Mouse (Mus musculus) heart, embryonic 15.5 days (tissue): ENCODE measurements around the gene Slc10a7. TPM values are rescaled to one million over a fixed set of nuclear protein-coding genes. Genes with fewer than 3 reads are reported as not detected.

ENCODE experiments used
- ATAC-seq: fragments of 200-750 bp; cut with Nextera tagmentation; replicated peaks from 2 replicates; pipeline ENCODE4 v1.8.0; 2017; ENCODE audit warnings: low read depth, moderate TSS enrichment; ENCODE audit not compliant: insufficient number of reproducible peaks, insufficient read depth, low FRiP score
- H3K27ac ChIP-seq: fragments of 300-500 bp; sonication (generic); 2 replicates; pipeline ENCODE4 v1.5.1; 2015; ENCODE audit warnings: mild to moderate bottlenecking, inconsistent platforms
- H3K27me3 ChIP-seq: fragments of 300-500 bp; sonication (generic); 2 replicates; pipeline ENCODE4 v1.6.1; 2015; ENCODE audit warnings: inconsistent platforms
- H3K36me3 ChIP-seq: fragments of 300-500 bp; sonication (generic); 2 replicates; pipeline ENCODE4 v1.6.1; 2015; ENCODE audit warnings: mild to moderate bottlenecking, inconsistent platforms
- H3K4me1 ChIP-seq: fragments of 300-500 bp; sonication (generic); replicated peaks from 2 replicates; pipeline ENCODE4 v1.6.1; 2015; ENCODE audit warnings: inconsistent platforms
- H3K4me2 ChIP-seq: fragments of 300-500 bp; sonication (generic); 2 replicates; pipeline ENCODE4 v1.6.1; 2015; ENCODE audit warnings: inconsistent platforms, mild to moderate bottlenecking, moderate library complexity
- H3K4me3 ChIP-seq: fragments of 300-500 bp; sonication (generic); 2 replicates; pipeline ENCODE4 v1.5.1; 2015; ENCODE audit warnings: mild to moderate bottlenecking, inconsistent platforms
- H3K9ac ChIP-seq: fragments of 300-500 bp; sonication (generic); 2 replicates; pipeline ENCODE4 v1.6.1; 2015; ENCODE audit warnings: mild to moderate bottlenecking, inconsistent platforms
- H3K9me3 ChIP-seq: fragments of 300-500 bp; sonication (generic); replicated peaks from 2 replicates; pipeline ENCODE4 v1.6.1; 2016; ENCODE audit warnings: inconsistent platforms
- WGBS: fragments of 180-500 bp; shearing (Covaris S2); methylation state at CpG from one replicate; pipeline ENCODE4 v1.1.7; 2015; ENCODE audit warnings: mixed read lengths; 5-methylcytosine and 5-hydroxymethylcytosine counted together
- polyA plus RNA-seq: library from polyadenylated mRNA; unstranded; fragments of >200 nt; fragmentation: Nextera tagmentation; extraction: Ambion mirVana; gene quantifications from 2 replicates; pipeline ENCODE4 v1.2.1, GENCODE M21; 2015

The Slc10a7 gene
- polyA plus RNA-seq, 1 experiment from 2014 or later: 10.5 TPM

- H3K4me1 ChIP-seq: peaks cover 24% of the 10 kb centered on the region
- no peaks in the 10 kb centered on the region for H3K36me3 ChIP-seq
- no peaks in the 10 kb centered on the region for H3K9me3 ChIP-seq
- WGBS: 52% methylated on average over 5 of the region's 5 CpGs
- H3K4me2 ChIP-seq: no peak overlapping the region
- no peaks in the 10 kb centered on the region for H3K27me3 ChIP-seq
- no peak overlapping the region for H3K27ac ChIP-seq
- H3K9ac ChIP-seq: no peak overlapping the region
- H3K4me3 ChIP-seq: no peak overlapping the region
- no peak for ATAC-seq
Measured at GRCm38 (mm10) chr8:78626632-78627031, 117.5 kb downstream of the Slc10a7 start.

GRCm38 (mm10) chr8:78627793-78628192, 118.6 kb downstream of the Slc10a7 start:
- Histone ChIP-seq H3K4me1 (peaks cover 25% of the 10 kb centered on the region), H3K36me3 (no peaks in the 10 kb centered on the region), H3K9me3 (no peaks in the 10 kb centered on the region), H3K4me2 (no peak overlapping the region), H3K27me3 (no peaks in the 10 kb centered on the region), H3K9ac (no peak overlapping the region), H3K27ac (no peak overlapping the region), H3K4me3 (no peak overlapping the region)
- WGBS: 85% methylated on average over 9 of the region's 9 CpGs
- no peak for ATAC-seq

GRCm38 (mm10) chr8:78630414-78631164, 121.4 kb downstream of the Slc10a7 start:
- Histone ChIP-seq H3K9me3 (no peaks in the 10 kb centered on the region), H3K27ac (peak overlapping the region; percentile 45; the same call in 1 of the 2 replicates), H3K9ac (no peak overlapping the region), H3K36me3 (no peaks in the 10 kb centered on the region), H3K4me1 (peaks cover 29% of the 10 kb centered on the region), H3K4me2 (peak overlapping the region; percentile 5; the same call in 1 of the 2 replicates), H3K4me3 (no peak overlapping the region), H3K27me3 (no peaks in the 10 kb centered on the region)
- no peak for ATAC-seq
- WGBS: 55% methylated on average over 19 of the region's 19 CpGs

- Histone ChIP-seq H3K36me3 (no peaks in the 10 kb centered on the region), H3K27me3 (no peaks in the 10 kb centered on the region), H3K27ac (no peak overlapping the region), H3K4me3 (no peak overlapping the region), H3K4me2 (peak overlapping the region; percentile 45), H3K4me1 (peaks cover 24% of the 10 kb centered on the region), H3K9me3 (no peaks in the 10 kb centered on the region), H3K9ac (no peak overlapping the region)
- 24% methylated on average over 12 of the region's 12 CpGs for WGBS
- ATAC-seq: no peak
Measured at GRCm38 (mm10) chr8:78633012-78633411, 123.9 kb downstream of the Slc10a7 start.

GRCm38 (mm10) chr8:78634018-78634417, 124.9 kb downstream of the Slc10a7 start:
- H3K9me3 ChIP-seq: no peaks in the 10 kb centered on the region
- no peak overlapping the region for H3K9ac ChIP-seq
- H3K4me2 ChIP-seq: no peak overlapping the region
- 81% methylated on average over 3 of the region's 3 CpGs for WGBS
- ATAC-seq: no peak
- peaks cover 24% of the 10 kb centered on the region for H3K4me1 ChIP-seq
- no peaks in the 10 kb centered on the region for H3K36me3 ChIP-seq
- H3K4me3 ChIP-seq: no peak overlapping the region
- H3K27ac ChIP-seq: no peak overlapping the region
- no peaks in the 10 kb centered on the region for H3K27me3 ChIP-seq

- Histone ChIP-seq H3K9me3 (no peaks in the 10 kb centered on the region), H3K4me2 (no peak overlapping the region), H3K9ac (no peak overlapping the region), H3K27me3 (no peaks in the 10 kb centered on the region), H3K36me3 (no peaks in the 10 kb centered on the region), H3K4me3 (no peak overlapping the region), H3K4me1 (peaks cover 20% of the 10 kb centered on the region), H3K27ac (peak overlapping the region; percentile 54; the same call in 1 of the 2 replicates)
- ATAC-seq: no peak; the same call in 1 of the 2 replicates
- WGBS: 64% methylated on average over 17 of the region's 17 CpGs
Measured at GRCm38 (mm10) chr8:78634523-78635240, 125.5 kb downstream of the Slc10a7 start.

- Histone ChIP-seq H3K27ac (no peak overlapping the region), H3K36me3 (no peaks in the 10 kb centered on the region), H3K27me3 (no peaks in the 10 kb centered on the region), H3K4me2 (no peak overlapping the region), H3K9me3 (no peaks in the 10 kb centered on the region), H3K4me1 (peaks cover 15% of the 10 kb centered on the region), H3K9ac (no peak overlapping the region), H3K4me3 (no peak overlapping the region)
- no peak for ATAC-seq
- WGBS: 75% methylated on average over 8 of the region's 8 CpGs
Measured at GRCm38 (mm10) chr8:78635241-78635771, 126.2 kb downstream of the Slc10a7 start.

- Histone ChIP-seq H3K36me3 (no peaks in the 10 kb centered on the region), H3K4me1 (peaks cover 4% of the 10 kb centered on the region; the same call in 1 of the 2 replicates), H3K27ac (no peak overlapping the region), H3K4me2 (no peak overlapping the region), H3K27me3 (no peaks in the 10 kb centered on the region), H3K9ac (no peak overlapping the region), H3K9me3 (no peaks in the 10 kb centered on the region), H3K4me3 (no peak overlapping the region)
- WGBS: 89% methylated on average over 9 of the region's 9 CpGs
- ATAC-seq: no peak
Measured at GRCm38 (mm10) chr8:78641919-78642318, 132.8 kb downstream of the Slc10a7 start.

GRCm38 (mm10) chr8:78642376-78642775, 133.2 kb downstream of the Slc10a7 start:
- peaks cover 9% of the 10 kb centered on the region for H3K4me1 ChIP-seq
- H3K4me2 ChIP-seq: no peak overlapping the region
- no peaks in the 10 kb centered on the region for H3K36me3 ChIP-seq
- H3K4me3 ChIP-seq: no peak overlapping the region
- H3K9me3 ChIP-seq: no peaks in the 10 kb centered on the region
- H3K27me3 ChIP-seq: no peaks in the 10 kb centered on the region
- H3K9ac ChIP-seq: no peak overlapping the region
- H3K27ac ChIP-seq: no peak overlapping the region
- 70% methylated on average over 5 of the region's 5 CpGs for WGBS
- no peak for ATAC-seq

- Histone ChIP-seq H3K27me3 (no peaks in the 10 kb centered on the region), H3K9ac (no peak overlapping the region), H3K4me1 (peaks cover 12% of the 10 kb centered on the region), H3K9me3 (no peaks in the 10 kb centered on the region), H3K4me3 (no peak overlapping the region), H3K36me3 (no peaks in the 10 kb centered on the region), H3K27ac (no peak overlapping the region), H3K4me2 (no peak overlapping the region)
- WGBS: 42% methylated on average over 8 of the region's 8 CpGs
- ATAC-seq: peak; percentile 22; the same call in 1 of the 2 replicates
Measured at GRCm38 (mm10) chr8:78647000-78647656, 138.0 kb downstream of the Slc10a7 start.

GRCm38 (mm10) chr8:78647846-78648245, 138.7 kb downstream of the Slc10a7 start:
- 49% methylated on average over 4 of the region's 4 CpGs for WGBS

More at GRCm38 (mm10) chr8:78647846-78648245, 138.7 kb downstream of the Slc10a7 start:
- peaks cover 12% of the 10 kb centered on the region for H3K4me1 ChIP-seq
- no peak overlapping the region for H3K4me3 ChIP-seq
- H3K27ac ChIP-seq: no peak overlapping the region
- H3K36me3 ChIP-seq: no peaks in the 10 kb centered on the region
- no peak for ATAC-seq
- no peaks in the 10 kb centered on the region for H3K9me3 ChIP-seq
- H3K4me2 ChIP-seq: no peak overlapping the region
- H3K27me3 ChIP-seq: no peaks in the 10 kb centered on the region
- no peak overlapping the region for H3K9ac ChIP-seq
